Mouse (Mus musculus): ENCODE results near the gene Rsph3a.

Rsph3a gene

DNA sequence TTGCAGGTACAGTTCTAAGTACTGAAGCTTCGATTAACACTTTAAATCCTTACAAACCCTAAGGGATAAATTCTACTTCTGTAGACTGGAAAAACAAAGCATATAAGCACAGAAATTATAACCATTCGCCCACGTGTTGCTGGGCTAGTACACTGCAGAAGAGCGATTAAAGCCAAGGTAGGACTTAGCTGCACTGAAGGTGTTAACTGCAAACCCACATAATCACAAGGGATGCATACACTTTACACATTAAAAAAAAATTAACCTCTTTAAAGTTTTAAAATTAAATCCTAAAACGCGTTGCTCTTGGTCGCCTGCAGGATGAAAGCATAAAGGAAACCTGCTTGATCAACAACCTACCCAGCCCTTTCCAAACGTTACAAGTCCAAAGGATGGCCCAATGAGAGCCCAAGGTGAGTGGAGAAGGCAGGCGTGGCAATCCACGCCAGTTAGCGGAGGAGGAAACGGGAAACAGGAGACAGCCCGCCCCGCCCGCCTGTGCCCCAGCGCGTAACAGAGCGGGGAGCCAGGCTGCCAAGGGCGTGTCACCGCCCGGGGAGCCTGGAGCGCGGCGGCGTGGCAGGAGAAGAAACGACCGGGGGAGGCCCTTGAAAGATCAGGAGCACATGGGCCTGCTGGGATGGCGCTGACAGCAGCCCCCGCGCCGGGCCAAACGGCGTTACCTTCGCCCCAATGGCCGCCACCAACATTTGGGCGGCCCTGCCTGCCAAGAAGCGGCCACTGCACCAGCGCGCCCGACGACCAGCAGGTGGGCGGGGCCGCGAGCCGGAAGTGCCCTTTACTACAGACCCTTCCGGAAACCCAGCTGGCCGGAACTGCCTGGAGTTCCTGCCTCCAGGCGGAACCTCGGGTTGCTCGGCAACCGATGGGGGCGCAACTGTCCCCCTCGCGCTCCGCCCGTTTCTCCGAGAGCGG, at the start of gene Rsph3a:
TSS of gene Rsph3a (plus strand) at position 498 of the 936 bp plus-strand sequence.
- DNase-seq (ENCODE audit: low read depth) = peak; percentile 94

DNA sequence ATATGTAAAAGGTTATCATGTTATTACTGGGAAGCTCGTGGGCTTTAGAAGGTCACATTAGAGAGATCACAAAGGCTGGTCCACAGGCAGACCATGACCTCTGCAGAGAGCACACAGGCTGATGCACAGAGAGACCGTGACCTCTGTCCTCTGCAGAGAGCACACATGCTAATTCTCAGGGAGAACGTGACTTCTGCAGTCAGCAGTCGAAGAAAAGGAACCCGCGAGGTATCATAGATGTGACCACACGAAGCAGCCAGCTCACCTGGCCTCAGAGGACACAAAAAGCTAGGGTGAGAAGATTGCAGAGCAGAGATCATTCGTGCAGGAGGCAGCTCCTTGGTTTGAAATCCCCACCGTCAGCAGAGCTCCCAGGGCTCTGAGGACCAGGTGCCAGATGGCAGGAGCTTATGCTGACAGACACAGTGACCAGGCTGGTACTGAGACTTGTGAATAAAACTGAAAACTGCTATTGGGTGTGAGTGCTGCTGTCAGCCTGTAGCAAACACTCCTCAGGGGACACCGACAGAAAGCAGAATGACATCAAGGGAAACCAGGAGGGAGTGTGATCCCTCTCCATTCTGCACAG, 49.3 kb upstream of the Rsph3a start:
- DNase-seq (ENCODE audit: low read depth) = no peak

DNA sequence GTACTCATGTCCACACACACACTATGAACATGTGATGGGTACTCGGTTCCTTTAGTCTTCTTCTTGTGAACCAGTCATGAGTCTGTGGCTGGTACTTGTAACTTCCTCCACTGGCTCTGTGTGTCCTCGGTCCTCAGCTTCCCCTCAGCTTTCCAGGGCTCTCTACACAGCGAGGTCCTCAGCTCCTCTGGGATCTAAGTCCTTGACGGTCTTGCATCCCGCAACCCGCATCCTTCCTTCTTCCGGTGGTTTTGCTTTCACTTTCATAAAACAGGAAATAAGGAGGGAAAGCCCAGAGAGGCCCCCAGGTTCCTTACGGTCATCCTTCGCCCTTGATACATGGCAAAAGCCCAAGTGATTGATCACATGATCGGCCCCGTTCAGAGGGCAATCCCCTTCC, 48.3 kb upstream of the Rsph3a start:
- DNase-seq (ENCODE audit: low read depth) = no peak

DNA sequence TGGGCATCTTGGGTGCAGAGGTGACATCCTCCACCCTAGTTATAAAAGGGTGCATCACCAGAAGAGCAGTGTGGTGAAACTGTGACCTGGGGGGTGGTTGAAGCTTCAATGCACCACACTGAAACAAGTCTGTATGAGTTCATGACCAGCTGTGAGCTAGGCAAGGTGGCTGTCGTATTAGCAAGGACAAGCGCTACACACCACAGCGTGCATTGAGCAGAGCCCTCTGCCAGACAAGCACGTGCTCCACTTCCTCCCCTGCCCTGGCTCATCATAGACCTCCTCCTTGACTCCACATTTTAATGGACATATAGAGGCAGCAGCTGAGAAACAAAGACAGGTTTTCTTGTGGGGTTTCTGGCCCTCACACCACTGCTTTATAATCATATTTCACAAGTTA, 47.7 kb upstream of the Rsph3a start:
- DNase-seq (ENCODE audit: low read depth) = no peak

DNA sequence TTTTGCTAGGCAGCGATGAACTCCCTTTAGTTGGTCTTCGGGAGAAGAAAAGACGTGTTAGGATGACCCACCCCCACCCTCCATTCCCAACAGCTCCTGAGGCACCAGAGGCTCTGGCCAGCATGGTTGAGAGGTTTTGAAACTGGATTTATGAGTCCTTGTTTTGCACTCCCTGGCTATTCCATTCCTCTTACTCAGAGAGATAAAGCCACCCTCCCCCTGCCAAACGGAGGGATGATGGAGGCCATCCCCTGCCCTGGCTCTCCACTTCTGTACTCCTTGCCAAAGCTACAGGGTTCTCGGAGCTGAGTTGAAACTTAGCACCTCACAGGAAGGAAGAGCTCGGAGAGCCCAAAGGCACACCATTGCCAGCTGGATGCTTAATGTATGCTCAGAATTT, 46.2 kb upstream of the Rsph3a start:
- DNase-seq (ENCODE audit: low read depth) = peak; percentile 70

DNA sequence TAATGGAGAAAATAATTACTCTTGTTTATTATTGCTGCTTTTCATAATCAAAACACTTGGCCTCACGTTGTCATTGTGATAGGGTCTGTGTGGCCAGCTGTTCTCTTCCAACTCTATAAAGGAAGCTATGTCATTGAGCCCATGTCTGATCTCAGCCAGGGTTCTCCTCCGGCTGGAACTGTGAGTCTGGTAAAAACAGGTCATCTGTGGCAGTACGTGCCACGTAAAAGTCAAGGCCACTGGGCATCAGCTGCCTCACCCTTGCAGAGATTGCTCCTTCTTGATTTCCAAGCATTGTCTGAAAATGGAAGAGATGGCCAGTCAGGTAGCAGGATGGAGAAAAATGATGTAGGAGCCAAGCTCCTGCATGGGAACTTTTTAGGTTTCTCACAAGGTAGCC, 45.5 kb upstream of the Rsph3a start:
- no peak for DNase-seq (ENCODE audit: low read depth)

DNA sequence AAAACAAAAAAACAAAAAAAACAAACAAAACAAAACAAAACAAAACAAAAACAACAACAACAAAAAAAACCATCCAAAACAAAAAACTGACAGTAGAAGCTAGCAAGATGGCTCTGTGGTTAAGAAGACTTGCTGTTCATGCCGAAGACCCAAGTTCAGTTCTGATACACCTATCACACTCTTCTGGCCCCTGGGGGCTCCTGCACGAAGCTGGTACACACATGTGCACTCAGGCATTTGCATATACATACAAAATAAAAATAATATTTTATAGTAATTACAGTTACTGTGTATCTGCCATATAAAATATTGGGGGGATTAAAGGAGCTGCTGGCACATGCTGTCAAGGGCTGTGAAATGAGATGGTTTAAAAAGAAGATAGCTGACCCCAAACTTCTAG, 43.9 kb upstream of the Rsph3a start:
- DNase-seq (ENCODE audit: low read depth) = no peak

DNA sequence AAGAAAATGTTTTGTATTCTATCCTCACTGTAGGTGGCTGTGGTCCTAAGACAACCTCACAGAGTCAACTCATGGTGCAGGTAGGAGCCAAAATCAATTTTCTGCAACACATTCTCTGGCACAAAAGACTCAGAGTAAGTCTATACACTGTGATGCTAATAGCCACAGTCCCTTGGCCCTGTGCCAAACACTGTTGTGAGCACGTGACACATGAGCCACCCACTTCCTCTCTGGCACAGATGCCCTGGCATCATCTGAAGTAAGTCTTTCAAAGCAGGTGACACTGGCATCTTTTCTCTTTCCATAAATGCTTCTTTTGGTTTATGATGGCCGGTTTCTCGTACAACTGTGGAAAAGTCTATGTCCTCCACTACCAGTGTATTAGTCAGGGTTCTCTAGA, 43.1 kb upstream of the Rsph3a start:
- peak; percentile 27 for DNase-seq (ENCODE audit: low read depth)

DNA sequence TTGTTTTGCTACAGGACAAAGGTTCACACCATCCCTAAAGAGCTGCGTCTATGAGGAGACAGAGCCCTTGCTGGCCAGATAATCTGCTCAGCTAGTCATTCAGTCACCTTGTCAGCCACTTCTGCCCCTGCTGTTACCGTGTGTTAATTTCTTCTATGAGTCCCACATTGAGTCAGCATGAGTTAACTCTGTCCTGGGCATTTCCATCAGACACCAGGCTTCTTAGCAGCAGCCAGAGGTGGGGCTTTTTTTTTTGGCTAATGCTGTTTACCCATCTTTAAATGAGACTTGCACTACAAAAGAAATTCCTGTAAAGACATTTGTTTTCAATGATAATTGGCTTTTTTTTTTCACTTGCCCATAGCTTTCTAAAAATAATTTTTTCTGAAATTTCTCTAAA, 40.4 kb upstream of the Rsph3a start:
- DNase-seq (ENCODE audit: low read depth) = no peak

DNA sequence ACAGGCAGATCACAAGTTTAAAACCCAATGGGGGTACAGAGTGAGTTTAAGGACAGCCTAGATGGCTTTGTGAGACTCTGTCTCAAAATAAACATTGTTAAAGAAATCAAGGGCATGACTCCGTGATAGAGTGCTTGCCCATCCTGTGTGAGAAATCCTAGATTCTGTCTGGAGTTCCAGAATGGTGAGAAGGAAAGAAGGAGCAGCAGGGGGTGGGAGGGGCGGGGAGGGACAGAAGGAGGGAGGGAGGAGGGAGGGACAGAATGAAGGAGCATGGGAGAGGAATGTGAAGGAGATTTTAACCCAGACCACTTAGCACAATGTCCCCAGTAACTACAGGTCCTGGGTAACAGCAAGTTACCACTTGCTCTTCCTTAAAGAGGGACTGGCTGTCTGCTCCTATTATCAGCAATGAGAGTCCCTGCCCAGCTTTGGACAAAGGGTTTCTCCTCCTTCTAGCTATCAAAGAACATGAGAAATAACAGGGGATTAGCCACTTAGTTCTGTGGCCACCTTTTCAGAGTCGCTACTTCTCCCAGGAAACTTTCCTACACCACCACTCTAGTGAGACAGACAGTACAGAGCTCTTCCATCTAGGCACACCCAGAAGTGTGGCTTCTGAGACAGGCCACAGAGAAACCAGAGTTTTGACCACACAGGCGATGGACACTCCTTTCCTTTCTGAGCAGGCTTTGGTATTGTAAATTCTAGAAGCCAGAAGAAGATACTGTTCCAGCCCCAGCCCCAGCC, 39.3 kb upstream of the Rsph3a start:
- DNase-seq (ENCODE audit: low read depth) = no peak

DNA sequence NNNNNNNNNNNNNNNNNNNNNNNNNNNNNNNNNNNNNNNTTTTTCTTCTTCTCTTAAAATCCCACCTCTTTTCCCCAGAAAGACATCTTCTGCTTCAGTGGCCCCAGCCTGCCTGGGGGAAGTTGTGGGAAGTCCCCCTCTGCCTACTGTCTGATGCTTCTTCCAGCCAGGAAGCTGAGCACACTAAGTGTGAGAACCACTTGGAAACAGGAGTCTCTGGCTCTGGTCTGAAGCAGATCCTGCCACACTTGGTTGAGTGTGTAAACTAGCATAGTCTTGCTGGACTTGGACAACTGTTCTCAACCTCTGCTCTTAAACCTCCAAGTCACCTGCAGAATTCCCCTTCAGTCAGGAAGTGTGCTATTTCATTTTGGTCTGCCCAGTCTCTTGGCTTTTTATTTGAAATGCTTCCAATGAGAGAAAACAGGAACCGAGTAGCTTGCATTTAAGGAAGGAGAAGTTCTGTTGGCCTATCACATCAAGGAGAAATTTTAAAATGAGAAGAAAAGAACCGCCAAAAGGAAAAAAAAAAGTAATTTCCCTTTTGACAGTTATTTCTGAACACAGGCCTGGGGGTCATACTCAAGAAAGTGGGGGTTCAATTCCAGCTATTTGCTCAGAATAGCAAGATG, 30.7 kb upstream of the Rsph3a start:
- no peak for DNase-seq (ENCODE audit: low read depth)

DNA sequence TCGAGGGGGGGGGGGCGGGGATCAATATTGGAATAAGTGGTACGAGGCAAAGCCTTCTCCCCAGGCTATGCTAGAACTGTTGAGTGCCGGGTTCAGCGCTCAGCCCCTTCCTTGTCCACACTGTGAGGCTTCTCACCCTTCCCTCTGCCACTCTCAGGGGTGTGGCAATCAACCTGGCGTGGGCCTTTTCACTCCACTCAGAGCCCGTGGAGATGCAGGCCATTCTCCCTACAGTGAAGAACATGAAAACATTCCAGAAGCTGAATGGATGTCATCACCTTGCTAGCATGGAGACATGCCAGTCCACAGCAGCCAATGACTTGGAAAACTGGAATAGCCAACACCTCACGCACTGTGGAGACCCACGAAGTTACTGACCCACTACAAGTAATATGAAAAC, 29.6 kb upstream of the Rsph3a start:
- DNase-seq (ENCODE audit: low read depth) = no peak

DNA sequence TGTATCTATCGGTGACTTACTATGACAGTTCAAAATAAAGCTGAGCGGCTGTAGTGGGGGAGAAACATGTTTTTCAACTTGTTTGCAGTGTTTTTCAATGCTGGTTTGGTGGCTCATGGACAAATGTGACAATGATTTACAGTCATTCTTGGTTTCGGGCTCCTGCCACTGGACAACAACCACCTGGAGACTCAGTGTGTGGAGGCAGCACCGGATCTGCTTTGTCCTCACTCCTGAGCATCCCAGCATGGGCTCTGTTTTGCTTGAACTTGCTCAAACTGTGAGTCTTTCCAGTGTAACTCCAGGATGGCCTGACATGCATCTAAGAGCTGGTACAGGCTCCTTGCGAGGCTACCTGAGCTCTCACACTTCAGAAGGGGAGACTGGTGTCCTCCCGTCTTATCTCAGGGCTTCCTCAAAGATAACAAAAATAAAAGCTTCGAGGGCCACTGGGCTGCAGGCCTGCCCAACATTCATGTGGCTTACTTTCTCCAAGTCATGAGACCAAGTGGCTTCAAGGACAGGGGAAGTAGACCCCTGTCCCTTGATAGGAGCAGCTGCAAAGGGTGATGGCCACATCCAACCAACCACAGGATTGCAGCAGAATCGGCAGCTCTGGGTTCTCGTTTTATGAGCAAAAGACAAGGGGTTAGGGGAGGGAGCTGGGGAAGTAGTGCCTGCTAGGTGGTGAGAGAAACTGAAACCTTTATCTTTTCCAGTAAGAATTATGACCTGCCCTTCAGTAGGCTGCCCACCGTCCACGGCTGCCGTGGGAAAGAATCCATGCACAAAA, 28.4 kb upstream of the Rsph3a start:
- no peak for DNase-seq (ENCODE audit: low read depth)

DNA sequence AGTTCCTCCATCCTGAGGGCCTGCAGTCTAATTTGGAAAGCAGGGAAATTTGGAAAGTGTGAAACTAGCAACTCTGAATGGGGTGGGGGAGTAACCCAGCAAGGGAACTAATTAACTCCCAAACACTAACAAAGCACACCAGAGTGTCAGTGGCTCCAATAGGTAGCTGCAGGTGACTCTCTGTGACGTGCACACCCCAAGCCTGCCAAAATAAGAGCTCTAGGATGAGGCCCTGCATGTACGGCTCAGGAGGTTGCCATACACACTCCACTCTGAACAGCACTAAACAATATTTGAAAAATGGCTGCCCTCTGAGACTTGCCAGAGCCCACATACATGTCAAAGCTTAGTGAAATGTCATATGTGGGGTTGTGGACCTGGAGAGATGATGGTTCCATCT, 27.1 kb upstream of the Rsph3a start:
- no peak for DNase-seq (ENCODE audit: low read depth)

DNA sequence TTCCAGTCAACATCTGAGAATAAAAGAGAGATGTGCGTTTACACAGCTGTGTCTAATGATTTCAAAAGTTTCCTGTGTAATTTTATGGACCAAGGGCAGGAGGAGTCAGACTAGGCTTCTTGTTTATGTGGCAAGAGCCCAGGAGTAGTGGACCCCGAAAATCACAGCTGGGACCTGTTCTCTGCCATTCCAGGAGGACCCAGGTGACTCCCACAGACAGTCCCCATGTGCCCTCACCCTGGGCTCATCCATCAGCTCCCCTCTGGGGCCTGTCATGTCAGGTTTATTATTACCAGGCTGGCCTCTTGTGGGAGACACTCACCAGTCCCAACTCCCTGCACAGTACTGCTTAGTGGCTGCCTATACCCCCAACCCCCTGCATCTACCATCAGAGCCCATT, 26.2 kb upstream of the Rsph3a start:
- DNase-seq (ENCODE audit: low read depth) = no peak

DNA sequence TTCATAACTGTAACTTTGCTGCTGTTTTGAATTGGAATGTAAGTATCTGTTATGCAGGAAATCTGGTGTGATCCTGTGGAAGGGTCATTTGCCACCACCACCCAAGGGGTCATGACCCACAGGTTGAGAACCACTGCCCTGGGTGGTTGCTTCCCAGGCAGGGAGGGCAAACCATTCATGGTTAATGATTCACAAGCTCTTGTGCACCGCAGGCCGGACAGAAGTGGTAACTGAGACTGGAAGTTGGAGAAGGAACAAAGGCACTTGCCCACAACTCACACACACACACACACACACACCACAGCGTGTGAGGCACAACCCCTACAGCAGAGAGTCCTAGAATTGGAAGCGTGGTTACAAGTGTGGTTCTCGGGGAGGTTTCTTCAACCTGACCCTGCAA, 22.9 kb upstream of the Rsph3a start:
- no peak for DNase-seq (ENCODE audit: low read depth)

DNA sequence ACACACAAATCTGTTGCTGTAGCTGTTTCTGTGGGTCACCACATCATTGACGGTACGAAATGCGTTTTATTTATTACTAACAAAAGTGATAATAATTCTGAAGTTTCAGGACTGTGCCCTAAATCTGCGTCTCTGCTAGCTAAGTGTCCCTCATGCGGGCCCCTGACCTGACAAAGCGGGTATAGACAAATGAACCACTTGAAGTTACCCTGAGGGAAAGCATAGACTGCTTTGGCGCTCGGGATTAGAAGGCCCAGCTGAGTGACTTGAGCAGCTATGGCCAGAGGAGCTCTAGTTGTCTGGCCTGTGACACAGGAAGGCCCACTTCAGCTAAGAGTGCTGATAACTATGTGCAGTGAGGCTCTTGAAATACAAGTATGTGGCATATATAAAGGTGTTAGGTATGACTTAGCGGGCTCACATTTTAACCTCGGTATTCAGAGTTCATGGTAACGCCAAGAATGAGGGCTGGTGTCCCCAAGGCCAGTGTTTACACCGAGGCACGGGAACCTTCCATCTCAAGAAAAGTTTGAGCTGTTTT, 21.2 kb upstream of the Rsph3a start:
- DNase-seq (ENCODE audit: low read depth) = no peak

DNA sequence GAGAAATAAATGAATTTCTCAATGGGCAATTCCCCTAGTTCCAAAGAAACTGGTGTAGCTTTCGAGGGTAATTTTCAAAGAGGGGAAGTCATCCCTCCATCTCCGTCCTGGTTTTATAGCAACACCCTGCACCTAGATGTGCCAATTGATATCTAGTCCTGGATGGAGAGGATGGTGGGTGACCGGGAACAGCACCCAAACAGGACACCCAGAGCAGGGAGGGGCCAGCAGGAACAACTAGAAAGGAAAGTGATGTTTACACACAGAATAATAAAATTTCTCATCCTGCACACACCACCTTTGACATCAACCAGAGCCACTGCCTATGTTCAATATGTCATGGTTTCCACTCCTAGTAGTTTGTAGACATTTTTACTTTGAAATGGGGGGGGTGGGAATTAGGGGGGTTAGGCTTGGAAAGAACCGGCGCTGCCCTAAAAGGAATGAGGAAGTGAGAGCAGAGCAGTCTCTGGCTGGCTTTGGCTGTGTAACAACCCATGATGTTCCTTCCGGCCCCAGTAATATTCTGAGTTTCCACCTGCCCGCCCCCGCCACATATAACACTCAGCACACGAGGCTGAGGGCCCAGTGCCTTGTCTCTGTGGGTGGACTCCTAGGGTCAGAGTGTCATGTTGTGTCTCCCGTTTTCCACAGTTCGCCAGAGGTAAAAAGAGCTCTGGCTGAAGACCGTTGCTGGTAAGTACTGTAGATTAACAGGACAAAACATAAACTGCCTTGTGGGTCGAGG, 19.8 kb upstream of the Rsph3a start, which contains the start of gene Tagap:
TSS of gene Tagap (plus strand) at position 588 of the 748 bp plus-strand sequence.
- no peak for DNase-seq (ENCODE audit: low read depth)

DNA sequence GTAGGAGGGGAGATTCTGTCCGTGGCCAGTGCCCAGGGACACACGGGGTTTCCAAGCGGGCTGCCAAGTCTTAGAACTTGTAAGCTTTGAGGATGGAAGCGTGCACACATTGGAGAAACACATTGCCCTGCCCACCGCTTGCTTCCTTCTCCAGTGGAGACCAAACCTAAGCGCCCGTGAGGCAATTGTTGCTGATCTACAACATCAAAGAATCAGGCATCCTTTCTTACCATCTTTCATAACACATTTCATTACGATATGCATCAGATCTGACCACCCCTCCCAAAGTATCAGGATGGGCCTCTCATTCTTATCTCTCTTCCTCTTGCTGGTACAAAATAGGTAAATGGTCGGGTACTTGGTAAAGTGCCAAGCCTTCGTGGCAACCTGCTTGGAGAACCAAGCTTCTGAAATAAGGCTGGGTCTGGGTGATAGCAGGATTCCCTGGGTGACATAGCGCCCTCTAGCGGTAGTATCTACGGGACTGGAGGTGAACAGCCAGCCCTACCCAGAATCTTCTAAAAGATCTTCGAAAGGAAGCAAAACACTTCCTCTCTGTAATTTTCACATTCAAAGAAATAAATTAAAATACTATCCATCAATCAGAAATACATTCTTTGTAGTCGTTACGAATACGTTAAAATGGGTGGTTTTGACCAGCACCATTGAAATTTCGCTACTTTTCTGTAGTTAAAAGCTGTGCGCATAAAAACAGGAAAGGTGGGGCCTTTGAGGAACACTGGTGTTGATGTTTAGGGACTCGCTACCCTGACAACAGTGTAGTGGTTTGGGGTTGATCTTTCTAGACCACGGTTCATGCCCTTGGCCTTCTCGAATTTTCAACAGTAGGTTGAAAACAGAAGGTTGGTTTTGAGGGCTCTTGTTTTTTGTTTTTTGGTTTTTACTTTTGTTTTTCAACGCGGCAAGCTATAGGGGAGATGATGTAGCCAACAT, 17.6 kb upstream of the Rsph3a start:
- peak; percentile 67 for DNase-seq (ENCODE audit: low read depth)
